Mouse (Mus musculus): Measurements from ENCODE around the gene Elavl3.

- TF ChIP-seq HCFC1 (IDR thresholded peaks at IDR 0.05; ENCODE audit: borderline replicate concordance, insufficient read depth, low read length): no peak
- TF ChIP-seq ZC3H11A (IDR thresholded peaks at IDR 0.05; ENCODE audit: borderline replicate concordance, low read depth, low read length): no peak
Observed at GRCm38 (mm10) chr9:22016245-22016644, 35.6 kb downstream of the Elavl3 start.

All from ES-E14 (cell line).